Mouse (Mus musculus): ENCODE results near the gene Zfp598. TPM values are rescaled to one million over a fixed set of nuclear protein-coding genes. Genes with fewer than 3 reads are reported as not detected.
"Not testable (repeated sequence)": the region's sequence is repeated elsewhere in the genome, so short reads cannot be mapped to it uniquely, and the experiment has no call there.

The Zfp598 gene
- total RNA-seq, 2 experiments from 2014 or later: 17.7 to 20.2 TPM

DNA sequence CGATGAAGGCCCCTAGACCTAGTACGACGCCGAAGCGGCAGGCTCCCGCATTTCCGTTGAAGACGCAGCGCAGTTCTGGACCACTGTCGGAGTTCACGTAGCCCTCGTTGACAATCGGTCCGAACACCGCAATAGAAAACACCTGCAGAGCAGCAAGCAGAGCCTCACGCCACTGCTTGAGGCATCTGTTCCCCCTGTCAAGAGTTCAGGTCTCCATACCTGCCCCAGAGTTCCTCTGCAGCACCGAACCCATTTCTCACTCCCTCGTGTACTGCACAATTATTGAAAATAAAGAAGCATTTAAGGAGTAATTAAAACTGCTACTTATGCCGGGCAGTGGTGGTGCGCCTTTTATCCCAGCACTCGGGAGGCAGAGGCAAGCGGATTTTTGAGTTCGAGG is 18.1 kb downstream of the Zfp598 start:
- no peak for DNase-seq

DNA sequence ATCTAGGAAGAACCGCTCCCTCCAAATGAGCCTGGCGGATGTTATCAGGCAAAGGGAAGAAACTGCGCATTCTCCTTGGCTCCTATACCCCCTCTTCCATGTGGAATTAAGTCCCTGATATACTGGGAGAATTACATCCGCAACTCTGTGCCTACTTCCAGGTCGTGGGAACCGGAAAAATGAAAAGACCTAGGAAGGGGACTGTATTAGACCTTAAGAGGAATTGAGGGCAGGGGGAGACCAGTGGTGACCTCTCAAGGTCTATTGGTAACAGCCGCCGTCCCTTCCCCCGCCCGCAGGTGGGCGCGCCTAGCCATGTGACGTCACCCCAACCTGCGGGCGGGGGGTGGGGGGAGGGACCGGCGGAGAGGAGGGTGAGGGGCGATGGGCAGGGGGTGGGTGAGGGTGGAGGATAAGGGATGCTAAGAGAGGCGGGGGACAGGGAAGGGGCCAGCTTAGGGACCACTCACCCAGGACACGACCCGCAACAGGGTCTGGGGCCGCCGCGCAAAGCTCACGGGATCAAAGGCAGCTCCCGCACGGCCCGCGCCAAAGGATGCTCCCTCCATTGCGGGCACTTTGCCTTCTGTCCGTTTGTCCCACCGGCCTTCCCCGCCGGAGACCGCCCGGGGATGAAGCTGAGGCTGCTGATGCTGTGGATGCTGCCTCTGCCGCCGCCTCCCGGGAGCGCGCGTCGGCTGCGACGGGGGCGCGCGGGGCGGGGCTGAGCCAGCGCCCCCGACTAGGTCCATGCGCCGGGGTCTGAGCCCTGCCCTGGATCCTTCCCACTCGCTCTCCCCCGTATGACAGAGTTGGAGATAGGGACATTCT is 20.0 kb downstream of the Zfp598 start, which contains the start of gene Syngr3:
TSS of gene Syngr3 (minus strand) at position 705 of the 831 bp plus-strand sequence.
- no peak for DNase-seq

DNA sequence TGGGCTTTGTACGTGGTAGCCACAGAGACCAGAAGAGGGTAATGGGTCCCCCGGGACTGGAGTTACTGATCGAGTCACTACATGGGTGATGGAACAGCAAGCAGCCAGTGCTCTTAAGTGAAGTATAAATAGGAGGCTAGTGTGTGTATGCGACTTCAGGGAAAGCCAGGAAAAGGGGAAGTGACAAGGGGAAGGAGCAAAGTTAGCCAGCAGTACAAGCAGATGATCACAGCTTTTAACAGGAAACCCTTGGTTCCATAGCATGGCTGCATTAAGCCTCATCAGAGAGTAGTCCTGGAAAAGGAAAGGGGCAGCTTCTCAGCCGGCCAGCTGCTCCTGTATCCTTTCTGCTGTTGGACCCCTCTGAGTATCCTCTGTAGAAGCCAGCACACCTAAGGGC is 22.9 kb downstream of the Zfp598 start:
- DNase-seq: no peak

DNA sequence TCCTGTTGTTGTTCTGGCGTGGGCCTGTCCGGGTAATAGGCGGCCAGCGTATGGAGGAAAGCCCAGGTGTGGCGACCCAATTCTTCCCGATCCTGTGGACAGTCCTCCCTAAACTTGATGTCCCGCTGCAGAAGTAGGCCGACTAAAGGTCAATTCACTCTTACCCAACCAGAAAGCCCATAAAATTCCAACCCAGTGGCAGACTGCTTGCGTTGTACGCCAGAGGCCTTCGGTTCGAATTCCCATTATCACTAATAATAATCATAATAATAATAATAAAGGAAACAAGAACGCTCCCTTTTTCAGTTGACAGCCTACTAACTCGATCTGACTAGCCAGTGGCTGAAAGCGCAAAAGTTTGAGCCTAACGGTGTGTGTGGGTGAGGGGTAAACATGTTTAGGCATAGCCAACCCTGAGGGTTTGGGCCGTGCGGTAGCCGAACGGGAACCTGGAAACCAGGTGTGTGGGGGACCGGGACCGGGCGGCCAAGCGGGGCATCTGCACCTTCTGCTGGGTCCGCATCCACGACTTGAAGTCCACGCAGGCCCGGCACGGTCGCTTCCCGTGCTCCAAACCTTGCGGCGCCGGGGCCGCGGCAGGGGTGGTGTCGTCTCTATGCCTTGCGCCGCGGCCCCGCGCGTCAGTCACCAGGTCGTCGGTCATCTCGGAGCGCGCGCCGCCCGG is 26.0 kb downstream of the Zfp598 start:
- no peak for DNase-seq

DNA sequence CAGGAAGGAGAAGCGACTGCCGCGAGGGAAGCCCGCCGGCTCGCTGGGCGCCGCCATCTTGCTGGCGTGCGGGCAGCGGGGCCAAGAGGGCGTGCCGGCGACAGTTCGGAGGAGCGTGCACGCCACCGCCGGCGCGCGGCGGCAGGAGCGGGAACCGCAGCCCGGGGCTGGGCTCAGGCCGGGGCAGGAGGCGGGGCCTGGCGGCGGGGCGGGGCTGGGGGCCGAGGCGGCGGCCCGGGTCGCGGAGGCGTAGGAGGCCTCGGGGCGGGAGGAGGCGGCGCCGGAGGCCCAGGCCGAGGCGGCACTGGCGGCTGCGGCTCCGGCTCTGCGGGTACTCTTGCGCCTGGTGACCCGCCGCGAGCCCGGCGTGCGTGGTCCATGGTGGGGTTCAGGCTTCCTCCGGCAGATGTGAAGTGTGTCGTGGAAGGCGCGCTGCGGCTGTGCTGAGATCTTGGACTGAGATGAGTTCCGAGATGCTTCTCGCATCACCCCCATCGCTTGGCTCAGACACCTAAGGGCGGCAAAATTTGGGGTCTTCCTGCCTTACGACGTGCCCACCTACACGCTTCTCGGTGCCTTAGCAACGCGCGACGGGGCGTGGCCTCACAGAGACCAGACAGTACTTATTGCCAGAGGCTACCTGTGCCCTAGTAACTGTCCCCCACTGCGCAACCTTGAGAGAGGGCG is 26.7 kb downstream of the Zfp598 start, which contains the start of the genes Gfer and Noxo1:
TSS of gene Gfer (minus strand) at position 146 of the 687 bp plus-strand sequence.
TSS of gene Noxo1 (plus strand) at position 224 of the 687 bp plus-strand sequence.
- DNase-seq: peak; percentile 92

DNA sequence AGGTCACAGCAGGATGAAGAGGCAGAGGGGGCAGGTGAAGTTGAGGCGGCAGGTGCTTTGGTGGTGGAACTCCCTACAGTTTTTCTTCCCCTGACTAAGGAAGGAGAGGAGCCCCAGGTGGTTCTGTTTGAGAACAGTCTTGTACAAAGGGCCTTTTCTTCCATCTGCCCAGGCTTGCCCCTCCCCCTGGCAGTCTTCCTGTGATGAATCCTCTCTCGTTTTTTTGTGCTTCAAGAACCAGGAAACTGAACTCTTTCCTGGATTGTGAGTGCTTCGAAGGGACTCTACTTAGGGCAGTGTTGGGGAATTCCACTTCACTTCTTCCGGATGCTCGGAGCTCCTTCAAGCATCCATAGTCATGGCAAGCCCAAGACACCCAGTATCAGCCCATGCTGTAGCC is 28.5 kb downstream of the Zfp598 start:
- DNase-seq: no peak

DNA sequence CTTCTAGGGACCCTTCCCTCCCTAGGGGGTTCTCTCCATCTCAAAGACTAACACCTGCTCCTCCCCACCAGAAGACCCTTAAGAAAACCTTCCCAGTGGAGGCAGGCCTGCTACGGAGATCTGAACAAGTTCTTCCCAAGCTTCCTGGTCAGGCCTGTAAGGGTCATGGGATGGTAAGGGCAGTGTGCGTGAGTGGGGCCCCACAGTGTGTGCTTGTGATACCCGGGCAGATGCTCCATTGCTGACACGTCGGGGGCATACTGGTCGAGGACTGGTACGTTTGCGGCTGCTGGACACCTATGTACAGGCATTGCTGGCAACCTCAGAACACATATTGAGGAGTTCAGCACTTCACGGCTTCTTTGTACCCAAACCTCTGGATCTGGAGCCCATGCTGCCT is 29.2 kb downstream of the Zfp598 start:
- DNase-seq: no peak

DNA sequence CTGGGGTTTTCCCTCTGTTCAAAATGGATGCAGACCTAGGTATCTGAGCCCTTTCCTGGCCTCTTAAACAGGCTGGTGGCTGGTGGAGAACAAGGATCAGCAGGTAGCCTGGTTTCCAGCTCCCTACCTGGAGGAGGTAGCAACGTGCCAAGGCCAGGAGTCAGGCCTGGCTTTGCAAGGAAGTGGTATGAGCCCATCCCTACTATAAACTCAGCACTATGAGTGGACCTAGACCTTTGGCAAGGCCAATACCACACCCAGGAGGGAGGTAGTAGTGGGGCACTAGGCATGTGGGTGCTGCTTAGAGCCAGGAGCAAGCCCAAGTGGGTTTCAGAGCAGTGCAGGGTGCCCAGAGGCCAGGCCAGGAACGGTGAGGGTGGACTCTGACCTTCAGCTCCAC is 30.0 kb downstream of the Zfp598 start:
- DNase-seq: no peak

DNA sequence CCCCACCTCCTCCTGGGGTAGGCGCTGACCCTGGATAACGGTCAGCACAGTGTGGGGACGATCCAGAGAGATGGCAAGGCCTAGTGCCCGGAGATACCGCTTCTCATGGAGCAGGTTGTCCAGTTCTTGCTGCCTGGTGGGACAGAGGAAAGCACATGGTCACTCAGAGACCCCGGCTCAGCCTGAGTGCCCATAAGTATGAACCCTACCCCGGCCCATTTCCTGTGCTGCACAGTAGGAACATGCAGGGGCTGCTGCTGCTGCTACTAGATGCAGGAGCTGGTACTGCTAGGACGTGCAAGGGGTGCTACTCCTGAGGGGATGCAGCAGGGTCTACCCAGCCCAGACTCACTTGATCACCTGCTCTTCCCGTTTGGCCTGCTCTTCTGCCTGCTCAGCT is 31.8 kb downstream of the Zfp598 start:
- no peak for DNase-seq

DNA sequence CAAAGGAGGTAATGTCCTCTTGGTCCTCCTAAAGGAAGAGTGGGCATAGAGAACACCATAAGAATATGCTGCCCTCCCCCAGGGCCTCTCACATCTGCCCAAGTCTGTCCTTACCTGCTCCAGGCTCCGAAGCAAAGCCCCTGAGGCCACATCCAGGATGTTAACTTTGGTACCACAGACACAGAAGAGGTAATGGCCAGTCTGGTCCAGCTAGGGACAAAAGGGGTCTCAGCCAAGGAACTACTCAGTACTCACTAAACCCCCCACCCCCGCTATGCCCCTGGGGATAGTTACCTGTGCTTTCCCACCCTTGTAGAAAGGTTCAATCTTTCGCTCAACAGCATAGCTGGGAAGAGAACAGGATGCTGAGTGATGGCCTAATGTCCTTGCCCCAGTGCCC is 36.3 kb downstream of the Zfp598 start:
- DNase-seq: no peak

DNA sequence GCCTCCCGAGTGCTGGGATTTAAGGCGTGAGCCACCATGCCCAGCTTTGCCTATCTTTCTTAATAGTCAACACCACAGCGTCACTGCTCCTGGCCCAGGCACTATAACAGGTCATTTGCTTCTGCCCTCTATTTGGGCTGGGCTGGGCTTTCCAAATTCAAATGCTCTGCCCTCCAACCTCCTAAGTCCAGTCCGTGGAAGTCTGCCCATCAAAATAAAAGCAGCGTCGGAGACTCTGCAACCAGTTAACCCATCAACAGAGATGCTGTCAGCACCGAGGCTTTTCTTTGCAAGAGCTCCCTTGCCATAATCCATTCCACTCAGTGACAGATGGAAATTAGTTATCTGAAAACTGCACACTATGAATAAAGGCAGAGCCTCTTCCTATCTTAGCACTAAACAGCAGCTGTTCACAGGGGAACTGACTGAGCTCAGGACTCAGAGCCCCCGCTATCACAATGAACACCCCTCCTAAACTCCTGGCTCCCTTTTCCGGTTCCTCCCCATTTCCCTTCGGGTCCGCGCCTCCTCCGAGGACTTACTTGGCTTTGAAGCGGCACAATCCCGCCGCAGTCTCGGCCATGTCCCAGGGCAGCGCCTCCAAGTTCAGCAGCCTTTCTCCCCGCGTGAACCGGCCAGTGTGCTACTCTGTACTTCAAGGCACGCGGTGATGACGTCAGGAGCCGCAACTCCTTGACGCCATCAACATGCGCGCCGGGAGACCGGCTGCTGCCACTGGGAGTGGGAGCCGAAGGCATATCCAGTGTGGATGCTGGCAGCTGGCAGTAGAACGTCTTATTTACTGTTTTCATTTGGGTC is 37.7 kb downstream of the Zfp598 start, which contains the start of gene Tbl3:
TSS of gene Tbl3 (minus strand) at position 679 of the 819 bp plus-strand sequence.
- DNase-seq: peak; percentile 87

DNA sequence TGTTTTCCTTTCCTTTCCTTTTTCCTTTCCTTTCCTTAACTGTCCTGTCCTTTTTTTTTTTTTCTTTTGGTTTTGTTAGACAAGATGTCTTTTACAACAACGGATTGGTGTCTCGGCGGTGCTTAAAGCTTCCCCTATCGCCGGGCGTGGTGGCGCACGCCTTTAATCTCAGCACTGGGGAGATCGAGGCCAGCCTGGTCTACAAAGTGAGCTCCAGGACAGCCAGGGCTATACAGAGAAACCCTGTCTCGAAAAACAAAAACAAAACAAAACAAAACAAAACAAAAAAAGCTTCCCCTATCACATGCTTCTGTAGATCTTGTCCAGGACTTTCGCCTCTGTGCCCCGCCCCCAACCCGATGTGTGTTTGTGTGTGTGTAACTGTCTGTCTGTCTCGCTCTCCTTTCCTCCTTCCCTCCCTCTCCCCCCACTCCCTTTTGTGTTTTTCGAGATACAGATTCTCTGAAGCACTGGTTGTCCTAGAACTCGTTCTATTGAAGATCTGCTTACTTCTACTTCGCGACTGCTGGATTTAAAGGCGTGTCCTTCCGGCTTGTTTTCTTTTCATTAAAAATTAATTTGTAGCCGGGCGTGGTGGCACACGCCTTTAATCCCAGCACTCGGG is 38.4 kb downstream of the Zfp598 start:
- no peak for DNase-seq

DNA sequence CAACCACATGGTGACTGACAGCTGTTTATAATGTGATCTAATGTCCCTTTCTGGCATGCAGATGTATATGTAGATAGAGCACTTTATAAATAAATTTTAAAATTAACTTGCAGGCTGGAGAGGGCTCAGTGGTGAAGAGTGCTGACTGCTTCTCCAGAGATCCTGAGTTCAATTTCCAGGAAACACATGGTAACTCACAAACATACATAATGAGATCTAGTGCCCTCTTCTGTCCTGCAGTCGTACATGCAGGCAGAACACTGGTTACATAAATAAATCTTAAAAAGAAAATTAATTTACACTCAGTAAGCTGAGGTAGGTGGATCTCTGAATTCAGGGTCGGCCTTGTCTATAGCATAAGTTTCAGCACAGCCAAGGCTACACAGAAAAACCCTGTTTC is 39.2 kb downstream of the Zfp598 start:
- no peak for DNase-seq

DNA sequence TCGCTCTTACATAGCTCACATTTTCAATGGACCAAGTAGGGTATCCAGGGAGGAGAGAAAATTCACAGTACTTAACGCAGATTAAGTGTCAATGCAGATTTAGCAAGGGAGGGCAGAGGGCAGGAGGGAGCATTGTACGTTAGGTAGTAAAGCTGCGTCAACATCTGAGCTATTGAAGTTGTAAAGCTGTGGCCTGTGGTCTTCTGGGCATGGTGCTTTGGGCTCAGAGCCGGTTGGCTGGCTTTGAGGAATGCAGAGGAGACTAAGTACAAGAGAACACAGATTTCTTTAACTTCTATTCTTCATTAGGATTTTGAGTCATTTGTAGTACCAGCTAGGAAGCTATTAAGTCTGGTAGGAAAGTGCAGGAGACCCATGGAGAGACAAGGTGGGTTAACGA is 46.1 kb downstream of the Zfp598 start:
- no peak for DNase-seq

DNA sequence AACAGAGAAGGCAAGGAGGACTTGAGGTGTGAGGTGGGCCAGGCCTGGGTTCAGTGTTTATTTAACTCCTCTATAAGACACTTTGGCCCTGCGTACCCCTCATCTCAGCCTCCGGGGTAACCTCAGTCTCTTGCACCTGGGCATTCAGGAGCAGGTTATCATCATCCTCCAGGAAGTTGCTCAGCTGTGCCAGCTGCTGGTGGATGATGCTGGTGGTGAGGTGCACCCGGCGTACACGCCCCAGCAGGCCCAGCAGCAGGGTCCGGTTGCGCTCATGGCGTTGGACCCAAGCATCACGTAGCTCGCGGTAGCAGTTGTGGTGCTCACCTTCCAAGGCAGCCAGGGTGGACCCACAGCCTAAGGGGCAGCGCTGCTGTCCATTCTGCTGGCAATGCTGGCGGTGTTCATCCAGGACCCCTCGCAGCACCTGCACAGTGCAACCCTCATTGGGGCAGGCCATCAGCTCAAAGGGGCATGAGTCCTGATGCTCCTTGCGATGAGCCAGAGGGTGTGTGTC is 46.7 kb downstream of the Zfp598 start:
- no peak for DNase-seq

DNA sequence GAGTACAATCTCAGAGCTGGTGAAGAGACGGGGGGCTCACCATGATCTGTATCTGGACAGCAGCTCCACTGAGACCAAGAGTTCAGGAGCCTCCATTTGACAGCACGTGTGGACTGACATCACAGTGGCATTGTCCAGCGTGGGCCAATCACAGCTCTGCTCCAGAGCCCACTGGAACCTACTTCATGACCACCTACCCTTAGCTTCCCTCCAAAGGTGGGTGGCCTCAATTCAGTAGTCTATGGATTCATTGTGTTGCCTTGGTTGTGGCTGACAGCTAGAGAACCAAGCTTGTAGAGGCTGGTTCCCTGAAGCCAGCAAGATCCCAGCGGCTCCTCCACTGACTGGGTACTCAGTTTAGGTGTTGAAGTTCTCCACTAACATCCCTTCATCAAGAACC is 48.5 kb downstream of the Zfp598 start, which contains the start of the genes Rnf151 and Rps2:
TSS of gene Rnf151 (minus strand) at position 121 of the 400 bp plus-strand sequence.
TSS of gene Rps2 (plus strand) at position 174 of the 400 bp plus-strand sequence.
- DNase-seq: no peak

DNA sequence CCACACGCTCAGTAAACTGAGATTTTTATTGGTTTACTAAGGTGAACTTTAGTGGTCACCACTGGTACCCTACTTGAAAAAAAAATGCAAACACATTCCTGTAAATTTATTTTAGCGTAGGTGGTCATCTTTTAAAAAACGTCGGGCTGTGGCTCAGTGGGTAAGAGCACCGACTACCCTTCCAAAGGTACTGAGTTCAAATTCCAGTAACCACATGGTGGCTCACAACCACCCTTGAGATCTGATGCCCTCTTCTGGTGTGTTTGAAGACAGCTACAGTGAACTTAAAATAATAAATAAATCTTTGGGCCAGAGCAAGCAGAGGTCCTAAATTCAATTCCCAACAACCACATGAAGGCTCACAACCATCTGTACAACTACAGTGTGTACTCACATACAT is 49.5 kb downstream of the Zfp598 start:
- DNase-seq: not testable (repeated sequence)

DNA sequence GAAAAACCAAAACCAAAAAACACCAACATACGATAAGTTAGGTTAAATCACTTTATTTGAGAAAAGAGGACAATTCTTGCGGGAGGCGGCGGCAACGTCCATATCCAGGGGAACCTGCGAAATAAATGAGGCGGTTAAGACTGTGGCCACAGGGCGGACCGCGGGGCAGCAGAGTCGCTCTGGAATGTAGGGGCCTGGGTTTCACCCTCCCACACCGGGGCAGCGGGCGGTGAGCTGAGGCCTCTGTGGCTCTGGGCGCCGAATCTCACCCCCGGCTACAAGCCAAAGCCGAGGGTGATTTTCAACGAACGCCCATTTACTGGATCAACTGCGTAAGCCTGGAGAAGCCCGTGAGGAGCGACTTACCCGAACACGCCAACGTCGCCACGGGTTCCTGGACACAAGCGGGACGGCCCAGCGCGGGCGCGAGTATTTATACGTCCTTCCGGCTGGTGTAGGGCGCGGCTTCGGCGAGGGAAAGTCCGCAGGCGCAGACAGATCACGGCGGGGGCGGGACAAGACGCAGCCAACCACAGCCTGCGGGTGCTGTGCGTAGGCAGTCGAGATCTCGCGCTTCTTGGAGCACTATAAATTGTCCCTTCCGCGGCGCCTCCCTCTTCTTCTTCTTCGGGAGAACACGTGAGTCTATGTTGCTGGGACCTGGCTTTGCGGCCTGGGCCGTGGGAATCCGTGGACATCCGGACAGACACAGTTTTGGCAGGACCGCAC is 50.2 kb downstream of the Zfp598 start:
- DNase-seq: peak; percentile 98

DNA sequence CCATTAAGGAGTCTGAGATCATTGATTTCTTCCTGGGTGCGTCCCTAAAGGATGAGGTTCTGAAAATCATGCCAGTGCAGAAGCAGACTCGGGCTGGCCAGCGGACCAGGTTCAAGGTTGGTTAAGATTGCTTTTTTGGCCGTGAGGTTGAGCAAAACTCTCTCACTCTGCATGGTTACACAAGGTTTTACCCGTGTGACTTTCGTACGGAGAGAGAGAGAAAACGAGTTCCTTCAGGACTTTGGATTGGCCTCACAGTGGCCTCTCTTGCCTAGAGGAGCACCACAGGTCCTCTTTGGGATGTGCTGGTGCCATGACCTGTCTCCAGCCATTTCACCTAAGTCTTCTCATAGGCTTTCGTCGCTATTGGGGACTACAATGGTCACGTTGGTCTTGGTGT is 51.1 kb downstream of the Zfp598 start:
- not testable (repeated sequence) for DNase-seq

DNA sequence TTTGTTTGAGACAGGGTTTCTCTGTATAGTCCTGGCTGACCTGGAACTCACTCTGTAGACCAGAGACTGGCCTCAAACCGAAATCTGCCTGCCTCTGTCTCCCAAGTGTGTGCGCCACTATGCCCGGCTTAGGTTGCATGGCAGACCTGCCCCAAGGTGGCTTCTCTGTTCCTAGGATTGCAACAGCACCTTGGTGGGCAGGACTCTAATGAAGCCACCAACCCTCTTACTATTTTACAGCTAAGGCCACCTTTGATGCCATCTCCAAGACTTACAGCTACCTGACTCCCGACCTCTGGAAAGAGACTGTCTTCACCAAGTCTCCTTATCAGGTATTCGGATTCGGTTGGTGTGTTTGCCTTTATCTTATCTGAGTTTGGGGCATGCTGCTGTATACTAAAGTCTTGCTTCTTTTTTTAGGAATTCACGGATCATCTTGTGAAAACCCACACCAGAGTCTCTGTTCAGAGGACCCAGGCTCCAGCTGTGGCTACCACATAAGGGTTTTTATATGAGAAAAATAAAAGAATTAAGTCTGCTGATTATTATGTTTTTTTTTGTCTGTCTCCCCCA is 52.0 kb downstream of the Zfp598 start:
- DNase-seq: not testable (repeated sequence)
